8 mouse cellular contexts compared by ENCODE assay signal in the genomic region with DNA sequence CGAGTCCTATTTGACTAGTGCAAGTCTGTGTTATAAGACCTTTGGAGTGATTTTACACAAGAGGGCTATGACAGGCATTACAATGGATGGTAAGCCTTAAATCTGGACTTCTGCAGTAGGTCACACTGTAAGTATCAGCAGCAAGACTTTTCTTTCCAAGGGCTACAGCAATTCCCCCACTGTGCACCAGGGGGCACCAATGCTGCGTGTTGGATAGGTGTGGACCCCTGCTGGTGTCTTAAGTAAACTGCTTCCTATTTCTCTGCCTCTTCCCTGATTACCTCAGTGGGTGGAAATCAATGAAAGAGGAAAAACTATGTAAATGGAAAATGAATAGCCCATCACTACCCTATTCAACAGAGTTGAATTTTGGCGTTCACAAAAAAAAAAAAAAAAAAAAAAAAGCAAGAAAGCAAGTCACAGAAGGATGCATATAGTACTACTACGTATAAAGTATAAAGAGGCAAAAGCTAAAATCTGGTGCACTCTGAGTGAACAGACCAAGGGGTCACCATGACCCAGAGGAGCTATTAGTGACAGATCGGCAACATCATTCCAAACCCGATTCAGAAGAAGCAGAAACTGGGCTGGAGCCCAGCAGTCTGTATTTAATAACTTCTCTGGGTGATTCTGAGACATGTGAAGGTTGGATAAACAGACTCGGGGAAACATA. TPM values are rescaled to one million over a fixed set of nuclear protein-coding genes. Genes with fewer than 3 reads are reported as not detected.
DNase-seq lines count a peak whose midpoint lies in the region; ATAC-seq lines count a peak whose summit lies in the region.

No protein-coding gene starts in this region.

- H3K9ac ChIP-seq in forebrain, embryonic 15.5 days (replicated peaks): no peak overlapping the region
- H3K9ac ChIP-seq in hindbrain, embryonic 12.5 days: no peak overlapping the region

- H3K27ac ChIP-seq in forebrain, embryonic 15.5 days (replicated peaks): no peak overlapping the region
- no peak overlapping the region for H3K27ac ChIP-seq in hindbrain, embryonic 12.5 days

- no peak overlapping the region for H3K4me3 ChIP-seq in forebrain, embryonic 15.5 days
- H3K4me3 ChIP-seq in hindbrain, embryonic 12.5 days: no peak overlapping the region

- WGBS in forebrain, embryonic 15.5 days: 50% methylated on average over 7 of the region's 7 CpGs
- WGBS in hindbrain, embryonic 12.5 days: 44% methylated on average over 7 of the region's 7 CpGs

- no peaks in the 10 kb centered on the region for H3K27me3 ChIP-seq in forebrain, embryonic 15.5 days
- H3K27me3 ChIP-seq in hindbrain, embryonic 12.5 days: no peaks in the 10 kb centered on the region

- peak; percentile 72 for ATAC-seq in forebrain, embryonic 15.5 days (replicated peaks)
- ATAC-seq in hindbrain, embryonic 12.5 days (ENCODE audit: low FRiP score): peak; percentile 63

- H3K4me1 ChIP-seq in forebrain, embryonic 15.5 days: no peaks in the 10 kb centered on the region
- H3K4me1 ChIP-seq in hindbrain, embryonic 12.5 days: no peaks in the 10 kb centered on the region

- H3K4me2 ChIP-seq in forebrain, embryonic 15.5 days (replicated peaks): no peak overlapping the region
- no peak overlapping the region for H3K4me2 ChIP-seq in hindbrain, embryonic 12.5 days (replicated peaks)

- H3K9me3 ChIP-seq in forebrain, embryonic 15.5 days: no peaks in the 10 kb centered on the region
- H3K9me3 ChIP-seq in hindbrain, embryonic 12.5 days (replicated peaks): no peaks in the 10 kb centered on the region

- H3K36me3 ChIP-seq in forebrain, embryonic 15.5 days: no peaks in the 10 kb centered on the region
- H3K36me3 ChIP-seq in hindbrain, embryonic 12.5 days: peaks cover 11% of the 10 kb centered on the region; the same call in 1 of the 2 replicates

- DNase-seq in MEL-GATA-1-ER (ENCODE audit: extremely low read depth, low read depth): peak; percentile 68
- peak; percentile 14 for DNase-seq in cerebellum, adult 11-12 months
- peak; percentile 74 for DNase-seq in layer of hippocampus, adult 9-11 months
- peak; percentile 89 for DNase-seq in lung, postnatal 14 days
- DNase-seq in retina, embryonic 14.5 days (ENCODE audit: low spot score): peak; percentile 96
- DNase-seq in thymus, postnatal 4 days: peak; percentile 87

RNA-seq across cellular contexts. Expression of gene Cbr4, which starts 52.4 kb away (rescaled TPM):
- 19.2 and 23.8 TPM in 2 replicates for polyA plus RNA-seq in forebrain, embryonic 15.5 days (2015; fragmentation: Nextera tagmentation; extraction: Ambion mirVana)
- 23.5 and 27.7 TPM in 2 replicates for polyA plus RNA-seq in hindbrain, embryonic 12.5 days (2016; fragmentation: Nextera tagmentation; extraction: Ambion mirVana)

Comparison
In these comparisons a context has a peak if more than half of its experiments do, and no peak if none do; other contexts are left out.
1. DNase-seq: peak in every context shown above with its lines; median percentile 96 in retina, embryonic 14.5 days; 89 in lung, postnatal 14 days; 87 in thymus, postnatal 4 days; 74 in layer of hippocampus, adult 9-11 months; 68 in MEL-GATA-1-ER; 14 in cerebellum, adult 11-12 months.